Mouse (Mus musculus) mature B cell (primary cell): ENCODE data around the gene Peak1.

Experiments used
- in situ Hi-C: fragments of 300-500 bp; cut with MboI; formaldehyde crosslinking; loops from 2 replicates; pipeline ENCODE4 v1.14.3; 2019

Gene Peak1

DNA sequence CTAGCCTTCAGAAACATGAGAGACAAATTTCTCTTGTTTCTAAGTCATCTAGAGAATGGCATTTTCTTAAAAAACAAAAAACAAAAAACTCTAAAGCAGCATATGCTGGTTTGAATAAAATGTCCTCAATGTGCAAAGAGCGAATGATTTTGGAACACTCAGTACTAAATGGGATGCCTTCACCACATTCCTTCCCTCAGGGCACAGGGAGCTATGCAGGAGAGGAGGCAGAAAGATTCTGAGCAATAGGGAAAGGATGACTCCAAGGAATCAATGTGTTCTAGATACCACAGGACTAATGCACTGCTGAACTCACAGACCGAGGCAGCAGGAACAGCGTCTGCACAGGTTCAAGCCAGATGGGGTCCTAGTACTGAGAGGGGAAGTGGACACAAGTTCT lies 103.5 kb downstream of the Peak1 start:
- in situ Hi-C loops = no loop called here

DNA sequence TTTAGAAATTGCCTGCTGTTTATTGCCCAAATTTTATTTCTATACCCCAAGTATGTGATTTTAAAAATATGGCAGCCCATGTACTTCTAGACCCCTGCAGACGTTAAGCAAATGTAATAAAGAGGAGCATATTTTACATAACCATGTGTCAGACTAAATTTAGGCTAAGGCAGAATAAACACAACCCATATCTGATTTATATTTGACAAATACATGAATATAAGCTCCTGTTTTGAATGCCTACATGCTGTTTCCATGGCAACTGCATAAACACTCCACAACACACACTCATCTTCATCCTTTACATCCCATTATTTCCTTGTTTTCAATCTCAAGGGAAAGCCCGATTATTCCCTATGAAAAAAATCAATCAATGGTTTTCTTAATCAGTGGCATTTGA lies 108.8 kb downstream of the Peak1 start:
- in situ Hi-C loops = no loop called here

GRCm38 (mm10) chr9:56304526-56304925 lies 113.3 kb downstream of the Peak1 start:
- in situ Hi-C loops = no loop called here

DNA sequence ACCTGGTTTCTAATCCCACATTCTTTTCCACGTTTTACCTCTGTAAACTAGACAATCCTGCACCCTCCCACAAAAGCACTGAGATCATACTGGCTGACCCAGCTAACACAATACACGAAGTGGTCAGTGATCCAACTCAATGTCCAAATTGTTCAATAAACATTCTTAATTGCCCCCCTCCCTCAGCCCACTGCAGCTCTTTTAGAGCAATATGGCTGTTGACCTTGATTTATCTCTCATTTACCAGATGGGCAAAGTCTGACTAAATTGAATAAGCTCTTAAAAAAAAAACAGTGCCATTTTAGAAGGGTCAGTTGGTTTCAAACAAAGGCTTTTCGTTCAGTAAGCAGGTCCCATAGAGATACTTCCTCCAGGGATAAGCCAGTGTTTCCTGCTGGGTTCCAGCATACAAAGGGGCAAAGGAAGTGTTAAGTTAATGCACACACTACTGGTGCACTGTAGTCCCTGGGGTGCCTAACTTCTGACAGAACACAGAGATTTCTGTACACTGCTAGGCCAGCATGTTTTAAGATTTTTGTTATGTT lies 114.9 kb downstream of the Peak1 start:
- in situ Hi-C loops = no loop called here

DNA sequence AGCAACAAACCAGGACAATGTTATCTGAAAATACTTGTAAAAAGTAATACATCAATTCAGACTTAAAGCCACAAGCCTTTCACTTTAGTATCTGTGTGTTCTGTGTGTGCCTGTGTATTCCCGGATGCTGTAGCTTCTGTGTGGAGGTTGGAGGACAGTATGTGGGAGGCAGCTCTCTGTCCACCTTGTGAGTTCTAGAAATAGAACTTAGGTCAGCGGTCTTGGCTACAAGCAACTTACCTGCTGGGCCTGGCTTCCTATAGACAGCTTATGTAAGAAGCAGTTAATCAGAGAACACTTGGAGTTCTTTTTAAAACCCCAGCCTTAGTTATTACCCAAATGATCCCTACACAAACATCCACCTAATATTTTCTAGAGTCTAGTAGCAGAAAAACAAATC lies 127.8 kb downstream of the Peak1 start:
- in situ Hi-C loops = no loop called here

DNA sequence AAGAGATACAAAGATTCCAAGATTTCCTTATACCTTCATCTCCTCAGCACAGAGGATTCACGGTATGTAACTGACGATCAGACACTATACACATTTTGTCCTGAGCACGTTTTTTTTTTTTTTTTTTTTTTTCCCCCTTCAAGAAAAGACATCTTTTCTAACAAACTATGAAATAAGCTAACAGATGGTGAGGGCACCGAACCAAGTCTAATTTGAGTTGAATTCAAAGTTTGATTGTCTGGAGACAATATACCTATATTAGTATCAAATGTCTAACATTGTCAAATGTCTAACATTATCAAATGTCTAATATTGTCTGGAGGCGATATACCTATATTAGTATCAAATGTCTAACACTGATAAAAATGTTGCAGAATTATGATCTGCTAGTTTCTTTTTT lies 135.4 kb downstream of the Peak1 start:
- in situ Hi-C loops = no loop called here

DNA sequence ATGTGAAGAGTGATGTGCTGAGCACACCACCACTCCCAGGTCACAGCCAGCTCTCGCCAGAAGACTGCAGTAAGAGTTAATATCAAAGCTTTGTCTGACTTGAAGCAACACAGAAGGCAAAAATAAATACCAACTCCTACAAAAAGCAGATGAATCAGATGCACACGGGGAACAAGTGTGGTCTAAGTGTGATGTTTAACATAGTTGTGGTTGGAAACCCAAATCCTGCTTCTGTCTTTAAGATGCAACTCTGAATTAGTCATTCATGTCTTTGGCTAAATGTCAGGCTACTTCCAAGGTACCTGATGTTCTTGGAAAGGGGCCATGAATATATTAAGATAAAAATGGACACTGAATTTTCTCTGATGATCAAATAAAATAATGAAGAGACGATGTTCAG lies 144.3 kb downstream of the Peak1 start:
- in situ Hi-C loops = no loop called here

GRCm38 (mm10) chr9:56272247-56272598 lies 145.6 kb downstream of the Peak1 start:
- in situ Hi-C loops = no loop called here

GRCm38 (mm10) chr9:56271326-56272246 lies 146.3 kb downstream of the Peak1 start:
- in situ Hi-C loops = no loop called here

DNA sequence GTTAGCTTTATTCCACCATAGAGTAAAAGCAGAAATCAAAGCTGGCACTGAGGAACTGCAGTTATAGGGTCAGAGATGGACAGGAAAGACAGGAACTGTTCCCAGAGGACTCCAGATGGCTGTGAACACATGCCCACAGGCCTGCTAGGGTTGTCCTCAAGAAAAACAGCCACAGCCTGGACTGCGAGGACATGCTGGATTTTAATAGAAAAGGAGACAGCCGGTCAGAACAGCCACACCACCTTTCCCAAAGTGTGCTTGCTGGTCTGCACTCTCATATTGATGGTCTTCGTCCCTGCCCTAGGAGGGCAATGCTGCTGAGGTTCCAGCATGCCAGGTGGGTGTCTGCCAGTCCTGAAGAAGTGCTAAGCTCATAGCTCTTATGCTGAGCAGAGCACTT lies 148.8 kb downstream of the Peak1 start:
- in situ Hi-C loops = no loop called here

- in situ Hi-C loops = no loop called here
These were observed 151.6 kb downstream of the Peak1 start for GRCm38 (mm10) chr9:56266200-56266815.

DNA sequence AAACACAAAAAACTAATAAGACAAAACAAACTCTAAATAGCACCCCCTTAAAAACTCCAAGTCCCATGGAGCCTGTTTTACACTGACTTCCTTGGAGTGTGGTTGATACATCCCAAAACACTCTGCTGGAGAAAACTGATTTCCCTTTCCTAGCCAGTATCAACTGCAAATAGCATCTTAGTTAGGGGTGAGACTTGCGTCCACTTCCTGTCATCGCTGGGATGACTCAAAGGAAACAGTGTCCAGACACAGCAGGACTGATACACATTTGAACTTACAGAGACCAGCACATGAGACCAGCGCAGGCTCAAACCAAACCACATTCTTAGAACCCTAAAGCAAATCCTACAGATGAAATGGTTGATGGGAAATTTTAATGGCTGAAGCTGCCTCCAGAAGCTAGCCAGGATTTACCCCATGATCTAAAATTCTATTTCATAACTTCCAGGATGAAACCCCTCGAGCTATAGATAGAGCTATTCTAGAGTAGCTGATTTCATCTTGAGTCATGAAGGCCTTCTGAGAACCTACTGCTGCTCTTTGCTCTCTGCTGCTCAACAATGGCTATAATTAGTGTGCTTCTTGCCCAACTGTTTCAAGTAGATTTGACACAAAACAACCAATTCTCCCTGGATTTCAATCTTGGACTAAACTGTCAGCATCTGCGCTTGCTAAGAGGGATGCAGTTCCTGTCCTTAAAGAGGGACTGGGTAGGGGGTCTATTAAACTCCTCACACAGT lies 152.2 kb downstream of the Peak1 start:
- in situ Hi-C loops = no loop called here

GRCm38 (mm10) chr9:56265022-56265360 lies 152.9 kb downstream of the Peak1 start:
- in situ Hi-C loops = no loop called here

DNA sequence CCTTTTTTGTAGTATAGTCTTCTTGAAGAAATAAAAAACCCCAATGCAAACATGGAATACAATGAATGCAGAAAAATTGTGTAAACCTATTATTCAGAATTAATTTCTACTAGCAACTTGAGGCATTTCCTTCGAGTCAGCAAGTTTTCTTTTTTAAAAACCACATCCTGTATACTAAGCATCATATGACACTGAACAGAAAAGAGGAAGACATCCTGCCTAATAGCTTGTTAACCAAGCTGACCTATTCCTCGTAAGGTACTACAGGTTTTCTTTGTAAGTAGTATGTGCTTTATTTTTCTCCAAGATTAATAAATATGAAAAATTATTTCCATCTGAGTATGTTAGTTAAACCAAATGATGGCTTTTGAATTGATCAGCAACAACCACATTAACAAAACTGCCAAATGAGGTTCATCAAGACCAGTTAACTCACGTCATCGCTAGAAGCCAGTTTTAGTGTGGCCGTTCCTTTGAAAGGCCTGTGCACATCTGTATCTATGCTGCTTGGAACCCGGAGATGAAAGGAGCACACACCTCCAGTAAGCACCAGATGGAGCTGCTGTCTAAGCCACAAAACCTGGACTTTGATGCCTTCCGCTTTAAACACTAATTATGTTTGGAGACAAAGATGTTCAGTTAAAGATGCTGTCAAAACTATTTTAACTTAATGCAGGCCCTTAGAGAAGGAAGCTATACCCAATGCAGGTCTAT lies 153.4 kb downstream of the Peak1 start:
- in situ Hi-C loops = no loop called here

DNA sequence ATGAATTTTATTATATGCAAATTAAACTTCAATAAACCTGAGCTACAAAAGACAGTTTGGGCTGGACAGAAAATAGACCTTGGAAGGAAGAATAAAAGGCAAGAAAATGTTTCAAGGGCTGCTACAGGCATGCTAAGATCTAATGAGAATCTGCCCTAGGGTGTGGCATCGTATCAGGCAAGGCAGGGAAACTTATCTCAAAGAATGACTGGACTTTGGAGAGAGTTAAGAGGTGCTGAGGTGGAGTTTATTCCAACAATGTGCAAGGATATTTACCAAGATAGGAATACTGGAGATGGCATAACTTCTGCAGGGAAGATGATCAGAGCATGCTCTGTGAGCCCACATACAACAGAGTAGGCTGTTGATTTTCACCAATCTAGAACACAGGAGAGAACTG lies 154.8 kb downstream of the Peak1 start:
- in situ Hi-C loops = no loop called here

GRCm38 (mm10) chr9:56260495-56261136 lies 157.3 kb downstream of the Peak1 start:
- in situ Hi-C loops = no loop called here

- in situ Hi-C loops = no loop called here
These were observed 157.9 kb downstream of the Peak1 start for GRCm38 (mm10) chr9:56259790-56260494.

GRCm38 (mm10) chr9:56258261-56258790 lies 159.5 kb downstream of the Peak1 start:
- in situ Hi-C loops = no loop called here

DNA sequence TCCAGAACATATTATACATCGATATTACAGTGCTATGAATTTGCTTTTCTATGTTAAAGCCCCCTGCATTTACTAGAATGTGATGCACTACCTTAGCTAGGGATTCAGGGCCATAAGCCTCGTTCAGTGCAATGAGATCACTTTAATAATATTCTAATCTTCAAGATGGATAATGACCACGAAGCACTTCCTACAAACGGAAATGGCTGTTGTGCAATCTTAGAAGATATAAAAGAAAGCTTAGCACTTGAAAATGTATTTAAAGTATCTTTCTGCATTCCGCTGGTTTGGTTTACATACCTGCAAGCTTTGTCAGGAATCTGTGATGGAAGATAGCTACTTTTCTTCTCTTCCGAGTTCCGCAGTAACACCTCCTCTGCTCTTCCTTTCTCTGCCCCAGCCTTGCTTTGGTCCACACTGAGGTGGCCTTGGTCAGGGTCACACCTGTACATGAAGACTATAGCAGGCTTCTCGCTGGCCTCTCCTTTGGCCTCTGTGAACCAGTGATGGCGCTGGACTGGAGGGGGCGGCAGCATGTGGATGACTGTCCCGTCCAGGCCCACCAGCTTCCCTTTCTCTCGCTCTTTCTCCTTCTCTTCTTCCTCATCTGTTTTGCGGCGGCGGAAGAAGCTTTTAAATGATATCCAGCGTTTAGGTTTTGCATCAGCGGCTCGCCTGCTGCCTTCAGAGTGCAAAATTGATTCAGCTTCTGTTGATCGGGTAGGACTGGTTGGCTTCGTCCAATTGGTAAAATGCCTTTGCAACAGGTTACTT lies 160.5 kb downstream of the Peak1 start:
- in situ Hi-C loops = no loop called here
